Mouse (Mus musculus): ENCODE measurements at regions not wholly inside any gene's neighbourhood (a gene's known extent, or its start where the extent isn't known, plus 50 kb on each side); places are given as distances from the start of the nearest gene placed in this dataset.

DNA sequence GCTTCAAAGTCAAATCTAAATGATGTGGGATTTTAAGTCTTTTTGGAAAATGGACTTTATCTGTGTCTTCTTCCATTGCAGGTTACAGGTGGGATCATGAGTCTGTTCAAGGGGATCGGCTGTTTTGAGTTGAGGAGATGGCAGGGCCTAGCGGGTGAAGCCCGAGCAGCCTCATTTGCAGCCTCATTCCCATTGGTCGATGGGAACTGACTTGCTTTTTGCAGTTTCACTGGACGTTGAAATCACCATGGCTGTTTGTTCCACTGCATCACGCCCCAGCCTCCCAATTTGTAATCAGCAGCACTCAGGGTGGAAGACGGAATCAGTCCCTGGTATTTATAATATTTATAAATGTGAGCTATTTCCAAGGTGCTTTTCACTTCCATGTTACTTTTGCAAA, 63.0 kb upstream of the Slc1a1 start:
- POLR2A ChIA-PET, result no interaction called here

DNA sequence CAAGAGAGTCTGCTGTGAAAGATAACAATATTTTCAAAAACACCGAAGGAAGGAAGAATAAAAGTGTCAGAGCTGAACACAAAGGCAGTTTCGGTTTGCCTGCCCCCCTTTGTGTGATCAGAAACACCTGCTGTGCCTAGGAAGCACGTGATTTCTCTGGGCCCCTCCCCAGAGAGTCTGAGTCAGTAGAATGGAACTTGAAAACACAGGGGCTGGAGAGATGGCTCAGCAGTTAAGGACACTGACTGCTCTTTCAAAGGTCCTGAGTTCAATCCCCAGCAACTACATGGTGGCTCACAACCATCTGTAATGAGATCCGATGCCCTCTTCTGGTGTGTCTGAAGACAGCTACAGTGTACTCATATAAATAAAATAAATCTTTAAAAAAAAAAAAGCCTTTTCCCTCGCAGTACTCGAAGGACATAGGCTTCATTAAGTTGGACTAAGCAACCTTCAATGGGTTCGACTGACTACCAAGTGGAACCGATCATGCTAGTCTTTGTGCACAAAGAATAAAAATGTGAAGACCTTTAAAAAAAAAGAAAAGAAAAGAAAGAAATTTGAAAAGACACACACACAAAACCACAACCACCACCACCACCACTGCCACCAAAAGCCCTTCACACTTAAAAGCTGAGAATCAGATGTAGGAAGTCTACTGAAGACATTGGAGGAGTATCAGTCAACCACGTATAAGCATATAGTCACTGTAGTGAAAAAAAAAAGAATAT, 61.8 kb upstream of the Slc1a1 start:
- TF ChIP-seq CTCF (IDR thresholded peaks at IDR 0.05), result no peak
- H3K27me3 ChIP-seq, result peaks cover 33% of the 10 kb centered on the region
- ChIA-PET CTCF (no interaction called here), POLR2A (no interaction called here)
- DNase-seq (ENCODE audit: low read depth, low spot score) (no peak), ATAC-seq (no peak)
- in situ Hi-C loops (cut with MboI; ENCODE audit: low pct_unique_long_range_greater_than_20kb), result loop anchor here (25.0 kb wide), 1 partner anchor 986 kb away; no protein-coding TSS in a partner anchor

More for the DNA sequence above, 63.0 kb upstream of the Slc1a1 start:
- ATAC-seq (no peak), DNase-seq (ENCODE audit: low read depth, low spot score) (no peak)
- CTCF ChIA-PET, result no interaction called here
- in situ Hi-C loops (cut with MboI; ENCODE audit: low pct_unique_long_range_greater_than_20kb), result loop anchor here (25.0 kb wide), 1 partner anchor 985 kb away; no protein-coding TSS in a partner anchor
- no peak for TF ChIP-seq CTCF (IDR thresholded peaks at IDR 0.05)
- H3K27me3 ChIP-seq, result peaks cover 33% of the 10 kb centered on the region

DNA sequence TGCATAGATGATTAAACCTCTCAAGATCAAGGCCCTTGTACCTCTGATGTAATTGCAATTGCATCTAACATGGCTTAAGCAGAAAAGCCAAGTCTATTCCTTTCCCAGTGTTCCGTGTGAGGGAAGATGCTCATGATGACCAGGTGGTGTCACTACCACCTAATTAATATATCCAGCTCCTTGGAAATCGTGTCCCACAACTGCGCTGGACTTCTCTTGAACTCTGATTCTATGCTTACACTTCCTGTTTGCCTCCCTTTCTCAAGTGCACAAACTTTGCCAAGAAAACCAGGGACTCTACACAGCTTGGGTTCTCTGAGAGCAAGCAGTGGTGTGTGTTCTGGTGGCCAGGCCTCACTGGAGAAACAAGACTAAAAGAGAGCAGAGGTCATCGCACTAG, 58.0 kb upstream of the Slc1a1 start:
- peaks cover 35% of the 10 kb centered on the region for H3K27me3 ChIP-seq
- in situ Hi-C loops (cut with MboI; ENCODE audit: low pct_unique_long_range_greater_than_20kb), result loop anchor here (5.0 to 25.0 kb wide), 5 partner anchors 105 to 735 kb away; partner anchors contain the start of genes 4430402I18Rik and Ric1
- DNase-seq (ENCODE audit: low read depth, low spot score) (no peak), ATAC-seq (peak; percentile 57)
- peak; percentile 74 for TF ChIP-seq CTCF (IDR thresholded peaks at IDR 0.05)
- POLR2A ChIA-PET, result no interaction called here
- CTCF ChIA-PET, result interaction anchor here (0.8 to 1.8 kb wide), 5 partner anchors 18 to 111 kb away, joined by 3 to 9 read pairs (median 3); no protein-coding TSS in a partner anchor

DNA sequence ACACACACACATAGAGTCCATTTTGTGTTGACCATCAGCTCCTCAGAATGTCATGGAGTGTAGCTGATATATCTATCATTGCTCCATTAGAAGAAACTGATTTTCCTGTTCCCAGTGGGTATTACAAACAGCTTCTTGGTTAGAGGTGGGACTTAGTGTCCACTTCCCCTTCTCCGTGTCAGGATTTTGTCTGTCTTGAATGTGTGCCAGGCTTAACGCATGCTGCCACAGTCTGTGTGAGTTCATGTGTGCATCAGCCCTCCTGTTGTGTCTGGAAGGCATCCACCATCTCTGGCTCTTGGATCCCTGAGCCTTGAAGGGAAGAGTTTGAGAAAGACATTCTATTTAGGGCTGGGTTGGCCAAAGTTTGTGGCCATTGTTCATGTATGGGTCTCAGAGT, 57.2 kb upstream of the Slc1a1 start:
- H3K27me3 ChIP-seq, result peaks cover 42% of the 10 kb centered on the region
- ATAC-seq (no peak), DNase-seq (ENCODE audit: low read depth, low spot score) (no peak)
- in situ Hi-C loops (cut with MboI; ENCODE audit: low pct_unique_long_range_greater_than_20kb), result loop anchor here (5.0 to 25.0 kb wide), 5 partner anchors 105 to 735 kb away; partner anchors contain the start of genes 4430402I18Rik and Ric1
- ChIA-PET POLR2A (interaction anchor here (0.6 kb wide), 2 partner anchors 750 to 1382 kb away, joined by 3 to 4 read pairs; no protein-coding TSS in a partner anchor), CTCF (interaction anchor here (0.8 to 1.8 kb wide), 5 partner anchors 19 to 110 kb away, joined by 3 to 9 read pairs (median 3); no protein-coding TSS in a partner anchor)
- no peak for TF ChIP-seq CTCF (IDR thresholded peaks at IDR 0.05)

DNA sequence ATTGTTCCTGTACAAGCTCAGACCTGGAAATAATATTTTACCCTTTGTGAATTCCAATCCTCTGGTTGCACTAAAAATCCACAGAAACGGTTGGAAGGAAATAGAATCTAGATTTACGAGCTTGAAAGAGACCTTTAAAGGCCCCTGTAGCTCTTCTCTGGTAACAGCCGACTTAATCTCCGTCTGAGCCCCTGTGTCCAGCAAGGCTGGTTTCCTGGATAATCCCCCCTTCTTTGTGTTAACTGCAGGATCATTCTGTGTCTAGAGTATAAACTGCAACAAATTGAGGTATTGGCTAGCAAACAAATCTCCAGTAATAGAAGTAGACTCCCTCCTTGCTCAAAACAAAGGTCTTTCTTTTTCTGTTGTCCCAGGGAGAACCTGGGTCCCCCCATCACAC, 56.5 kb upstream of the Slc1a1 start:
- ChIA-PET CTCF (interaction anchor here (1.8 kb wide), 1 partner anchor 105 kb away, joined by 9 read pairs; no protein-coding TSS in a partner anchor), POLR2A (interaction anchor here (0.9 kb wide), 1 partner anchor 17 kb away, joined by 3 read pairs; no protein-coding TSS in a partner anchor)
- in situ Hi-C loops (cut with MboI; ENCODE audit: low pct_unique_long_range_greater_than_20kb), result loop anchor here (5.0 to 25.0 kb wide), 5 partner anchors 104 to 734 kb away; partner anchors contain the start of genes 4430402I18Rik and Ric1
- no peak for TF ChIP-seq CTCF (IDR thresholded peaks at IDR 0.05)
- DNase-seq (ENCODE audit: low read depth, low spot score) (no peak), ATAC-seq (no peak)
- peaks cover 50% of the 10 kb centered on the region for H3K27me3 ChIP-seq

- H3K27me3 ChIP-seq, result peaks cover 49% of the 10 kb centered on the region
- ATAC-seq (no peak), DNase-seq (ENCODE audit: low read depth, low spot score) (no peak)
- TF ChIP-seq CTCF (IDR thresholded peaks at IDR 0.05), result no peak
- in situ Hi-C loops (cut with MboI; ENCODE audit: low pct_unique_long_range_greater_than_20kb), result loop anchor here (25.0 kb wide), 1 partner anchor 730 kb away; the partner anchor contains the start of gene Ric1
- ChIA-PET CTCF (interaction anchor here (1.4 kb wide), 1 partner anchor 577 kb away, joined by 3 read pairs; no protein-coding TSS in a partner anchor), POLR2A (no interaction called here)
These were observed 52.9 kb upstream of the Slc1a1 start for GRCm38 (mm10) chr19:28781971-28782370.

Measured in Patski (cell line).